Mouse (Mus musculus): ENCODE measurements at regions not wholly inside any gene's neighbourhood (a gene's known extent, or its start where the extent isn't known, plus 50 kb on each side); places are given as distances from the start of the nearest gene placed in this dataset.
"Not testable (repeated sequence)": the region's sequence is repeated elsewhere in the genome, so short reads cannot be mapped to it uniquely, and the experiment has no call there.

DNA sequence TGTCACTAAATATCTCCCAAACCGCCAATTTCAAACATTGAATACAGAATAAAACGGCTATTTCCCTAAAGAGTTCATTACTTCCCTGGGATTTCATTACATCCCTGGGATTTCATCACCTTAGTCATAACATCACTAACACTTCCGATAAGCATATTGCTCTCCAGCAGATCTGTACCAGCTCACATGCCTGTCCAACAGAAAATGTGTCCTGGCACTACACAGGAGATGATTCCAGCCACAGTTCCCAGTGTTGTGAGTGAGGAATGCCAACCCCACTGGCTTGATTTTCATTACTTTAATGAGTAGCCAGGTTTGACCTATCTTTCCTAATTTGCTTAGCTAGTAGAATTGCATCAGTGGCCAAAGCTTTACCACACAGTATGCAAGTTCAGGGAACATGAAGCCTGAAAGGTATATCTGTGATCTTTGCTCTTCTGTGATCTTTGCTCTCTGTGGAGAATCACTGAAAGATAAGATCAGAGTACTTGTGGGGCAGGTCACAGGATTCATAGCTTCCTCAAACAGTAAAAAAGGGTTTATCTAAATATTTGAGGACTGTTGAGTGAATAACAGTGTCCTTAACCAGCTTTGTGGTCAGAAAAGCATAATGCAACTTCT is 1115.5 kb upstream of the 1700009N14Rik start:
- no peak for ATAC-seq (replicated peaks; ENCODE audit: poor library complexity)

DNA sequence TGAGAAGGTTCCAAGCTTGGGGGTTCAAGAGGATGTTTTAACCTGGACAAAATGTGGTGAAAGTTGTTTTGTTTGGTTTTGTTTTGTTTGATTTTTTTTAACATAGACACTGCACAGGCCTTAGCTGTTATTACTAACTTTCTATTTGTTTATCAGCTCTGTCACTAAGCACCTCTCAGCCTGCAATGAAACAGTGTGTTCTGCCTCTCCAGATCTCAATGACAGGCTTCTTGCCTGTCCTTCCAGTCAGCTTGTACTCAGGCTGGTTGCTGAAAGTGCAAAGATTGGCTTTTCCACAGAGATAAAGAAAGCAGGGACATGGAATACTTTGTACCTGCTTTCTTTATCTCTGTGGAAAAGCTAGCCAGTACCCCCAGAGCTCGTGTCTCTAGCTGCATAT is 1114.9 kb upstream of the 1700009N14Rik start:
- no peak for ATAC-seq (replicated peaks; ENCODE audit: poor library complexity)

DNA sequence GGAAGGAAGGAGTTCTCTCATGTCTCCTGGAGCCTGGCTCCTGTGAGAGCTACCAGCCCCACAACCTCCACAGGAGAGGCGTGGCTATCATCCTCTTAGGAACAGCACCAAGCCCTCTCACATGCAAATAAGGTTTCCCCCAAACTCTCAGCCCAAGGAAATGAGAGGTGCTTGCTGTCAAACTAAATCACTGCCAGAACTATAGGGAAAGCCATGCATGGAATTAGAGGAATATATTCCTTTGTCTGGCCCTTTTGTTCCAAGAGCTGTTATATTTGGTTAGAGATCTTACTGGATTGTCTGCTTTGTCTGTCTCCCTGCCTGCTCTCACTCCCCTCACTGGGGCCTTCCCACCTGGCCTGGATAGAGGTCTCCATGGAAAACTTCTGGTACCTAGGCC is 1079.0 kb upstream of the 1700009N14Rik start:
- no peak for ATAC-seq (replicated peaks; ENCODE audit: poor library complexity)

DNA sequence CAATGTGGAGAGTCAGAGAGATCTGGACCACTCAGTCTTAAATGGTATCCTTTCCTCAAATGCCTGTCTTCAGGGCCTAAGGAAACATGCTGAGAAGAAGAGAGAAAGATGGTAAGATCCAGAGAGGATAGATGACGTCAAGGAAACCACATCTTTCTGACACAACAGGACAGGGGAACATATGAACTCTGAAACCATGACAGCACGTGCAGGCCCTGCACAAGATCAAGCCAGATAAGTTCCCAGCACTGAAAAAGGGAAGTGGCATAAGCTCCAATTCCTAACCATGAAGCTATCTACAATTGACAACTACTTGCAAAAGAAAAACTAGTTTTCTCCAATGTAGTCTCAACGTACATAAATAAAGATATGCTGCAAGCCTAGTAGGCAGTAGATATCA is 1068.2 kb upstream of the 1700009N14Rik start:
- ATAC-seq (replicated peaks; ENCODE audit: poor library complexity): peak; percentile 99

DNA sequence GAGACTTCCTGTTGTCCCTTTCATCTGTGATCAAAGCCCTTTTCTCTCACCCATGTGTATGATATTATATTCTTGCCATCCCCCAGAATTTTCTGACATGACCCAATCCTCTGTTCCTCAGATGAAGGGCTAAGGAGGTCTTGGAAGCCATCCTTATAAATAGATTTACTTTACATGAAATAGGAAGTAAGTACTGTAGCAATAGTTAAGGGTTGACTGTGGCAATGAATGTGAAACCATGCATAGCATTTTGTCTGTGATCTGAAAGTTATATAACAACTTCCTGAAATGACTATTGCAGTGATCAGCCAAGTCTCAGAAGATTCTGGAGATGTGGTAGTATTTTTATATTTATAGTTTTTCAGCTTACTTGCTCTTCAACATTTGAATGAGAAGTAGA is 1053.5 kb upstream of the 1700009N14Rik start:
- ATAC-seq (replicated peaks; ENCODE audit: poor library complexity): peak; percentile 52; the same call in 1 of the 2 replicates

DNA sequence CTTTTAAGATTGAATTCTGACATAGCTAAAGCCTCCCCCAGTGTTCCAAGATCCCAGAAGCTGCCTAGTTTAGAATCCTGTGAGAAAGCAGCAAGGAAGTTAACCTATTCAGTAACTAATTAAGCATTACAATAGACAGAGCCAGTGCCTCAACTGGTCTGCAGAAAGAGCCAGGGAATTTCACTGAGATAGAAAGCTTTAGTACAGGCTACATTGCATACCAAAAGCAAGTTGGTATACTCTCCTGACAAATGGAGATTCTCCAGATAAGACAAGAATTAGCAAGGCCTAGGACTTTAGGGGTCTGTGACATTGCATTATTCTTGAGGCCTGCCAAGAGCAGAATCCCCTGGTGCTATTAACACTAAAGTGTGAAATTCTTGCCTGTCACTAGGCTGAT is 1014.8 kb upstream of the 1700009N14Rik start:
- ATAC-seq (replicated peaks; ENCODE audit: poor library complexity): not testable (repeated sequence)

DNA sequence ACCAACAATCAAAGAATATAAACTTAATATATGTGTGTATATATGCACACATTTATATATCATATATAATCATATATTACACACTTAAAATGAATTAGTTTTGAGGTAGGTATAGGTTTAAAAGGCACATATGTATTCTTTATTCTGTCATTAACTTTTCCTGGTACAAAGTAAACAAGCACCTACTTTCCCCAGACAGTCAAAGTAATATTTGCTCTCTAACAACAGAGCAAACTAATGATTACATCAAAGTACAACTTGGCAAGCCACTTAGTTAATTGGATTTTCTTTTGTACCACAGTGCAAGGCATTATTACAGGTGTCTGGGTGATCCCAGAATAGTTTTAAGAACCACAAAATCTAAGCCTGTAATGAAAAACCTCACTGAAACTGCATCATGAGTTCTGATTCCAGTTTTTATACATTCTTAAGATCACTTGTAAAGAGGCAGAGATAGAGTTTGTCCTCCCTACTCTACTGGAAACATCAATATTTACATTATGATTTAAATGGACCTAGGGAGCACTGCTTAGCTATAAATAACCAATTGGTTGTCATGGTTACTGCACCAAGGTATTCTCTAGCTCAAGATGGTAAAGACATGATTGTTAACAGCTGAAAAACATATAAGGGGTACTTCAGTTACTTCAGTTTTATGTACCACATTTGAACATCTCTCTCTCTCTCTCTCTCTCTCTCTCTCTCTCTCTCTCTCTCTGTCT is 988.5 kb upstream of the 1700009N14Rik start:
- ATAC-seq (replicated peaks; ENCODE audit: poor library complexity): no peak

DNA sequence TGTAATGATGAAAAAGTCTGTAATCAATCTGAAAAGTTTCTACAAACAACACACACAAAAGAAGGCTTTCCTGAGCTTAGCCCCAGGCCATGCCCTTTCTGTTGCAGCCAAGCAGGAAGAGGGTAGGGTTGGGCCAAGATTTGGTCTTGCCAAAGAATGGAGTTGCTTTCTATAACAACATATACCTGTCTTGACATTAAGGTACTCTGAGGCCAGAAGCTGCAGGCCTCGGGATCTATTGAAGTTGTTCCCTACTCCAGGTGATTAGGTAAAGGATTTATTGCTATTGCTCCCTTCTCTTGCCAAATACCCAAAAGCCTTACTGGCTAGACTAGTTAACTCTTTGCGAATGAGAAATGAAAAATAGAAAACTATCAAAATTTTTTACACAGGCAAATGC is 951.8 kb upstream of the 1700009N14Rik start:
- ATAC-seq (replicated peaks; ENCODE audit: poor library complexity): no peak

DNA sequence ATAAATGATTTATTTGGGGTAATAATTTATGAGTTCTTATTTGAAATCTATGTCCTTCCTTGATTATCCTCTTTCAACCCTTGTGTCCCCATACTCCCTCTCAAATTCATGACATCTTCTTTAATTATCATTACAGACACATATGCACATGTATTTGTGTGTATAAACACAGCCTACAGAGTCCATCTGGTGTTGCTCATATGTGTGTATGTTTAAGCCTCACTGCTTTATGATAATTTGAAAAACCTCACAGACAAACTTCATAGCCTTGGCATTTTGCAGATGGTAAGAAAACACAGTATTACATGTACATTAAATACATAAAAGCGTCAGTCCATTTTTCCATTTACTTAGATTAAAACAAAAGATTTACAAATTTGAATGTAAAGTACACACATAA is 944.2 kb upstream of the 1700009N14Rik start:
- no peak for ATAC-seq (replicated peaks; ENCODE audit: poor library complexity)

DNA sequence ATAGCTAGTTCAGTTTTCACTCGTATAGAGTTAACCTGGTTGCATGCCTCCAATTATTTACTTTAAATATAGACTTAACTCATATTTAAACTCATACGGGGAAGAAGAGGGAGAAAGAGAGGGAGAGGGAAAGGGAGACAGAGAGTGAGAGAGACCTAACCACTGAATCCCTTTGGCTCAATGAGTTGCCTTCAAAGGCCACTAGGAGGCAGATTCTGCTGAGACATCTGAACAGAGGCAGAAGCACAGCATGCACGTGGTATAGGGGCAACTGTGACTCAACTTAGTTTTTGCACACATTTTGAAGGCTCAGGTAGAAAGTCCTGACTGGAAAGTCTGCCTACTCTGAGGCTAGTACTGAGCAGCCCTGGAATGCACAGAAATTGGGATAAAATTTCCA is 942.9 kb upstream of the 1700009N14Rik start:
- ATAC-seq (replicated peaks; ENCODE audit: poor library complexity): no peak

DNA sequence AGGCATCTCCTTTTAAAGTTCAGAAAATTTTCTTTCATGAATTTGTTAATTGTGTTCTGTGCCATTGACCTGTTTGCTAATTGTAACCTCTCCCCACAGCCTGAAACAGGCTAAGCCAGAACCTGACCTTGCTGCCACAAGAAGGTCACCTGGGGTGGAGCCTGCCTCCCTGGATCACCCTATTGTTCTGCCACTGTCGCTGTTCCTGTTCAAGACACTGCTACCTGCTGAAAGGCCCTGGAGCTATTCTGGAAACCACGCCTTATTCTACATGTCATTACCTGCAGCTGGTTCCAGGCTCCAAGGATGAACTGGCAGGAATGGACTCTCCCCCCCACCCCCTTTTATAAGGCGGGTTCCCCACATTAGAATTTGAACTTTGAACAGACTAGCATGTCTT is 931.0 kb upstream of the 1700009N14Rik start:
- ATAC-seq (replicated peaks; ENCODE audit: poor library complexity): no peak
